Mouse (Mus musculus): Measurements from ENCODE around the gene 4921524J17Rik.
A peak's percentile ranks its signal among the peaks of the same experiment; 100 is the strongest.

The 4921524J17Rik gene

DNA sequence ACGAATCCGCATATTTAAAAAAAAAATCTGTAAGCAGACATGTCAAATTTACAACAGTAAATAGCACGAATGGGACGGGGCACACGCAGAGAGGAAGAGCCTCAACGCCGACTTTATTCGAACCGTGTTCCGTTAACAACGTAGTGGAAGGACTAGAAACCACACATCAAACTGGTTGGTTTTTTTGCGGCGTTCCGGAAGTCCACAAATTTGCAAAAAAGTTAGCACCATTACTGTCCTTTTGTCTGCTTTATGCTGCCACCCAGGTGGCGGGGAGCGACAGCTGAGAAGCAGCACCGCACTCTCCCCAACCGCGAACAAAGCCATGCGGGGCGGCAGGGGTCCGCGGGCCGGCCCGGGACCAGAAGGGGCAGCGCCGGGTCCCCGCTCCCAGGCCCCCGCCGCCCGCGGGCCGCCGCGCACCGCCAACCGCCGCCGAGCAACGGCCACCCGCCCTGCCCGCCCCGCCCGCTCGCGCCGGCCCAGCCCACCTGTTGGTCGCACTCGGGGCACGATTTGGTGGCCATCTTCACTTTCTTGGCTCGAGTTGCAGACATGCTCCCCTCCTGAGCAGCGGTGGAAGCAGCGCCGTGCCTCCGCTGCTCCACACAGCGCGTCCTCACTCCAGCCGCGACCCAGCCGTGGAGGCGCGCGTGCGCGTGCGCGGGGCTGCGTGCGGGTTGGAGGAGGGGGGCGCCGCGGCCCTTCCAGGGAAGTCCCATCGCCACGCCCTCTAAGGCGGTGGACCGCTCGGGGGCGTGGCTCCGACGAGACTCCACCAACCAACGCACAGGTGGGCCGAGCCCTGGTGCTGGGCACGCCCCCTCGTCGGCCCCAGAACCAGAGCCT lies at the start of gene 4921524J17Rik:
4921524J17Rik (minus strand) TSS at position 666 of the 849 bp plus-strand sequence.
- DNase-seq (ENCODE audit: low spot score) = peak; percentile 97

- no peak for DNase-seq (ENCODE audit: low spot score)
Observed at GRCm38 (mm10) chr8:85482427-85482826, 49.8 kb upstream of the 4921524J17Rik start.

- no peak for DNase-seq (ENCODE audit: low spot score)
Observed at GRCm38 (mm10) chr8:85481900-85482299, 49.3 kb upstream of the 4921524J17Rik start.

- DNase-seq (ENCODE audit: low spot score) = no peak
Observed at GRCm38 (mm10) chr8:85479710-85480109, 47.1 kb upstream of the 4921524J17Rik start.

GRCm38 (mm10) chr8:85478397-85478796 lies 45.8 kb upstream of the 4921524J17Rik start:
- peak; percentile 49 for DNase-seq (ENCODE audit: low spot score)

DNA sequence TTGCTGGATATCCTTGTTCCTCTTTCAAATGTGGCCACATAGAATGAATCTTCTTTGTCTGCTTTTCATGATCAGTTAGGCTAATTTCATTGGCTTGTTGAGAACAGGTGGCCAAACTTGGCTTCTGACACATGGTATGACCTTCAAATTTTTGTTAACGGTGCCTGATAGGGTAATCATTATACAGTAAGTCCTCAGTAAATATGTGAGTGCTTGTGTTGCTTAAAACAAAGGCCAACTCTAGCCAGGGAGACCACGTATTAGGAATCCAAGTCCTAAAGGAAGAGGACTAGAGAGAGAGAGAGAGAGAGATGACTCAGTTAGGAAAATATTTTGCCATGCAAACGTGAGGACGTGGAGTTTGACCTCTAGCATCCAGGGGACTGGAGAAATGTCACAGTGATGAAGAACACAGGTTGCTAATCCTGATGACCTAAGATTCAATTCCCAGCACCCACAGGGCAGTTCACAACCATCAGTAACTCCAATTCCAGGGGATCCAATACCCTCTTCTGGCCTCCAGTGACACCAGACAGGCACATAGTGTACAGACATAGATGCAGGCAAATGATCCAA lies 44.4 kb upstream of the 4921524J17Rik start:
- no peak for DNase-seq (ENCODE audit: low spot score)

DNA sequence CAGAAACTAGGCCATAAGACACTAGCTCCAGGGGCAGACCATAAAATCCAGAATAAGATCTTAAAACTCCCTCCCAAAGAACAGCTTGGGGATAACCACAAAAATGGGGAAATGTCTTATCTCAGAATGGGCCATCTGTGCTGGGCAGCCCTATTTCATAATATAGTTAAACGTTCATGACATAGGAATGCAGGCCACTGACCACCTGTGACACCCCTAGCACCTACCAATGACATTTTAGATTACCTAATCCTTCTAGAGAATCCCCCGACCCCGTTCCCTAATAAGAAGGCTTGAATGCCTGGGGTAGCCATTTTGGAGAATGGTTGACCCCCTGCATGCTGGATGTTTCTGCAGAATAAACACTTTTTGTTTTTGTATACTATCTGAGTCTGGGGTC lies 42.3 kb upstream of the 4921524J17Rik start:
- no peak for DNase-seq (ENCODE audit: low spot score)

DNA sequence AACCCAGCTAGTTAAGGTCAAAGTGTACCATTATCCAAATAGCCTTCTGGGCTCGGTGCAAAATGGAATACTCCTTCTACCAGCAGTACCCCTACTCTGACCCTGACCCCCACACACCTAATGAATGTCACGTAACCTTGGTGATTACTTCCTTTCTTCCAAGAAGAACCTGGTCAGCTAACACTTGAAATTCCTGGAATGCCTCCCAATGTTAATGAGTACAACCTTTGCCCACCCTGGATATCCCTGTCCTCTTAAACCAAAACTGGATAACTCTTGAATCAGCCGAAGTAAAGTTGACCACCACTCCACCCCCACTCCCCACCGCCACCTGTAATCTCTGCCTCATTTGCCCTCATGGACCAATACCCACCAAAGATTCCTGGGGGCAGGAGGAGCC lies 40.6 kb upstream of the 4921524J17Rik start:
- DNase-seq (ENCODE audit: low spot score) = no peak

DNA sequence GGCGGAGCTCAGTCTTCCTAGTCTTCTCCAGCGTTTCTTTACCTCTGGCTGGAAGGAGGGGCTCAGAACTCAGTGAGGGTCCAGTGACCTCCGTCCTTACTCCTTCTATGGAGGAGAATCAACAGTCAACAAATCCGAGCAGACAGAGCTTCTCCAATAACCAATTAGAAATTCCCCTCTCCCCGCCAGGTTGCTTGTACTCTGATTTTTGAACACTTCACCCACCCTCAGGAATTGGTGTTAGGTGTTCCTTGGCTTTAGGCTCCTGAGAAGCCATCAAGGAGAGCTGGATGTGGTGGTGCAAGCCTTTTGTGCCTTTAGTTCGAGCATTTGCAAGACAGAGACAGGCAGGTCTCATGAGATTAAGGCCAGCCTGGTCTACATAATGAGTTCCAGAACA lies 40.2 kb upstream of the 4921524J17Rik start:
- DNase-seq (ENCODE audit: low spot score) = no peak

DNA sequence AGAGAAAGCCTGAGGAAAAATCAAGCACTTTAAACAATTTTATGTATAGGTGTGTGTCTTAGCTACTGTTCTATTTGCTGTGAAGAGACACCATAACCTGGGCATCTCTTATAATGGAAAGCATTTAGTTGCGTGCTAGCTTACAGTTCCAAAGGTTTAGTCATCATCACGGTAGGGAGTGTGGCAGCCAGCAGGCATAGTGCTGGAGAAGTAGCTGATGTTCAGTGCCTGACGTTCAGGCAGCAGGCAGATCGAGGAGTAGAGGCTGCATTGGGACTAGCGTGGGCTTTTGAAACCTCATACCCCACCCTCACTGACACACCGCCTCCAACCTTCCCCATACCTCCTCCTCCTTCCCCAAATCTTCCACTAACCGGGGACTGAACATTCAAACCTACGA lies 38.1 kb upstream of the 4921524J17Rik start:
- DNase-seq (ENCODE audit: low spot score) = no peak

GRCm38 (mm10) chr8:85466056-85466455 lies 33.4 kb upstream of the 4921524J17Rik start:
- DNase-seq (ENCODE audit: low spot score) = no peak

GRCm38 (mm10) chr8:85464316-85464715 lies 31.7 kb upstream of the 4921524J17Rik start:
- DNase-seq (ENCODE audit: low spot score) = no peak

DNA sequence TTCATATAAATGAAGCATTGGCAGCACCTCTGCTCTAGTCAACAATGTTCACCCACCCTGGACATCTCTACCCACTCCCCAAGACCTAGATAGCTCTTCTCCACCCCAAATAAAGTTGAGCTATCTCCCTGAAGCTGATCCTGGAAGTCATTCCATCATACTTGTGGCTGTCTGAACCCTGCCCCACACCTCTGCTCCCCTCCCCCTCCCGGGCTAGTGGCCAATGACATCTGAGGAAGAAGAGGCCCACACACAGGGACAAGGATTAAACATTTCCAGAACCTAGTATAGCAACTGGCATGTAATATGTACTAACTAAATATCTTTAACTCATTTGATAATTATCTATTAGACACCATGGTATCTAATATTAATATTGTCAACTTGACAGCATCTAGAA lies 29.8 kb upstream of the 4921524J17Rik start:
- no peak for DNase-seq (ENCODE audit: low spot score)

DNA sequence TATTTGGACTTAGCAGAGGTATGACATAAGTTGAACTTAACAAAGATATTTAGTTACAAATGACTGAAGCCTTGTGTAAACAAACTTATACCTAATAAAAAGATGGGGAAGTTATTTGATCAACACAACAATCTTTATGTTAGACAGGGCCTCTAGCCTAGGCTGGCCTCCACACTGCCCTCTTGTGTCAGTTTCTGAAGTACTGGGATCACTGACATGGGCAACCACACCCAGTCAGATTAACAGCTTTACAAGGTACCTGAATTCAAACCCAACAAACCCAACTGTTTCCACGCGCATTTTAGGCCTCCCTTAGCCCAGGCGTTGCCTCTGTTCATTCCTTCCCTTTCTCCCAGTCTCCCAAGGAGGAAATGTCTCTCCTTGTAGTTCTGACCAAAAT lies 28.7 kb upstream of the 4921524J17Rik start:
- no peak for DNase-seq (ENCODE audit: low spot score)

DNA sequence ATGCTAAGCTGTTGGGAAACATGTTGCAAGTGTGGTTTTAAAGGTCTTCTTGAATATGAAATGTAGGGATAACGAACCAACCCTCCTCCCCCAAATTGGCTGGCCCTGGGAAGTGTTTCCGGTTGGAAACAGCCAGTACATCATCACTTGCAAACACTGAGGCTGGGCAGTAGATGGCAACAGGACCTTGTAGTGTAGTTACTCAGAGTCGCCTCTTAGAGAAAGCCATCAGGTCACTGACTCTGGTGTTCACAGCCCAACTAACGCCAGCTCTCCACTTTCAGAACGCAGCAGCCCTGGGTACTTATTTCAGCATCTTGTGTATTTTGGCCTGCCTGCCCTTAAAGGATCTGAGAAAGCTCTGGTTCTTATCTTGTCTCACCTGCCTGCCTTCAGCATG lies 28.2 kb upstream of the 4921524J17Rik start:
- no peak for DNase-seq (ENCODE audit: low spot score)

DNA sequence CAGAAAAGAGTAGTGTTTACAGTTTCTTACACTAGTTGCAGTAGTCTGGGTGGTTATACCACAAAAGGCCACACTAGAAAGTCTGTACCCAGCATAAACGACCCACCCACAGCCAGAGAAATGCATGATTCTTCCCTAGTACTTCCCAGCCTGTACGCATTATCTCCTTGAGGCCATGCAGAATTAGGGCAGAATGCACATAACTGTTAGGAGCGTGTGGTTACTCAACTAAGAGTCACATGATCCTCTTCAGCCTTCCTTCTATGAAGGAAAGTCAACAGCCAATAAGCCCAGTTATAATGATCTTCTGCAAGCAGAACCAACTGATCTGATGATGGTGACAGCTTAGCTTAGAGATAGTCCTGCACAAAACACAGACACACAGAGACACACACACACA lies 26.9 kb upstream of the 4921524J17Rik start:
- DNase-seq (ENCODE audit: low spot score) = no peak

GRCm38 (mm10) chr8:85456536-85456935 lies 23.9 kb upstream of the 4921524J17Rik start:
- DNase-seq (ENCODE audit: low spot score) = no peak

- no peak for DNase-seq (ENCODE audit: low spot score)
Observed at GRCm38 (mm10) chr8:85454750-85455149, 22.1 kb upstream of the 4921524J17Rik start.

- no peak for DNase-seq (ENCODE audit: low spot score)
Observed at GRCm38 (mm10) chr8:85453256-85453655, 20.6 kb upstream of the 4921524J17Rik start.

GRCm38 (mm10) chr8:85452328-85452727 lies 19.7 kb upstream of the 4921524J17Rik start:
- no peak for DNase-seq (ENCODE audit: low spot score)

GRCm38 (mm10) chr8:85450335-85450734 lies 17.7 kb upstream of the 4921524J17Rik start:
- DNase-seq (ENCODE audit: low spot score) = no peak

- DNase-seq (ENCODE audit: low spot score) = no peak
Observed at GRCm38 (mm10) chr8:85445936-85446685, 13.5 kb upstream of the 4921524J17Rik start.

DNA sequence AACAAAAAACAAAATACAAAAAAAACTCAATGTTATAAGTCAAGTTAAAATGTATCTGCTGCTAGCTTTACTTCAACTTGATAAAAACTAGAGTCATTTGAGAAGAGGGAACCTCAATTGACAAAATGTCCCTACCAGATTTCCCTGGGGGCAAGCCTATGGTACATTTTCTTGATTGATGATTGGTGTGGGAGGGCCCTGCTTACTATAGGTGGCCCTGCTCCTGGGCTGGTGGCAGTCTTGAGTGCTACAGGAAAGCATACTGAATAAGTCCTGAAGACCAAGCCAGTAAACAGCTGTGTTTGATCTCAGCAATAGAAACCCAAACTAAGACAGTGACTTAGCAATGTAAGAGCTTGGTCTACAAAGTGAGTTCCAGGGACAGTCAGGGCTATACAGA lies 11.5 kb upstream of the 4921524J17Rik start:
- no peak for DNase-seq (ENCODE audit: low spot score)
